Mouse (Mus musculus) liver, embryonic 15.5 days (tissue): ENCODE results near the gene Fkbp1a. TPM values are rescaled to one million over a fixed set of nuclear protein-coding genes. Genes with fewer than 3 reads are reported as not detected.

ENCODE experiments used
- ATAC-seq: fragments of 200-750 bp; cut with Nextera tagmentation; 2 replicates; pipeline ENCODE4 v1.8.0; 2017; ENCODE audit warnings: moderate number of reproducible peaks, mild to moderate bottlenecking, moderate library complexity; ENCODE audit not compliant: insufficient read depth
- H3K27ac ChIP-seq: fragments of 300-500 bp; sonication (generic); replicated peaks from 2 replicates; pipeline ENCODE4 v1.5.1; 2015; ENCODE audit warnings: mild to moderate bottlenecking, inconsistent platforms
- H3K27me3 ChIP-seq: fragments of 300-500 bp; sonication (generic); 2 replicates; pipeline ENCODE4 v1.6.1; 2015; ENCODE audit warnings: mild to moderate bottlenecking, inconsistent platforms
- H3K36me3 ChIP-seq: fragments of 300-500 bp; sonication (generic); replicated peaks from 2 replicates; pipeline ENCODE4 v1.6.1; 2015; ENCODE audit warnings: moderate library complexity, mild to moderate bottlenecking, inconsistent platforms
- H3K4me1 ChIP-seq: fragments of 300-500 bp; sonication (generic); replicated peaks from 2 replicates; pipeline ENCODE4 v1.6.1; 2015; ENCODE audit warnings: inconsistent platforms
- H3K4me2 ChIP-seq: fragments of 300-500 bp; sonication (generic); 2 replicates; pipeline ENCODE4 v1.6.1; 2015; ENCODE audit warnings: moderate library complexity, mild to moderate bottlenecking, inconsistent platforms
- H3K4me3 ChIP-seq: fragments of 300-500 bp; sonication (generic); replicated peaks from 2 replicates; pipeline ENCODE4 v1.5.1; 2015; ENCODE audit warnings: mild to moderate bottlenecking, inconsistent platforms
- H3K9ac ChIP-seq: fragments of 300-500 bp; sonication (generic); 2 replicates; pipeline ENCODE4 v1.6.1; 2015; ENCODE audit warnings: moderate library complexity, mild to moderate bottlenecking, inconsistent platforms
- H3K9me3 ChIP-seq: fragments of 300-500 bp; sonication (generic); replicated peaks from 2 replicates; pipeline ENCODE4 v1.6.1; 2016; ENCODE audit warnings: inconsistent platforms
- whole genome bisulfite sequencing: fragments of 180-500 bp; shearing (Covaris S2); methylation state at CpG from one replicate; pipeline ENCODE4 v1.1.7; 2015; ENCODE audit warnings: mixed read lengths; ENCODE audit not compliant: insufficient replicate concordance; 5-methylcytosine and 5-hydroxymethylcytosine counted together
- polyA plus RNA-seq: library from polyadenylated mRNA; unstranded; fragments of >200 nt; fragmentation: Nextera tagmentation; extraction: Ambion mirVana; gene quantifications from 2 replicates; pipeline ENCODE4 v1.2.1, GENCODE M21; 2015

The Fkbp1a gene
- polyA plus RNA-seq, 1 experiment from 2014 or later = 126 TPM

DNA sequence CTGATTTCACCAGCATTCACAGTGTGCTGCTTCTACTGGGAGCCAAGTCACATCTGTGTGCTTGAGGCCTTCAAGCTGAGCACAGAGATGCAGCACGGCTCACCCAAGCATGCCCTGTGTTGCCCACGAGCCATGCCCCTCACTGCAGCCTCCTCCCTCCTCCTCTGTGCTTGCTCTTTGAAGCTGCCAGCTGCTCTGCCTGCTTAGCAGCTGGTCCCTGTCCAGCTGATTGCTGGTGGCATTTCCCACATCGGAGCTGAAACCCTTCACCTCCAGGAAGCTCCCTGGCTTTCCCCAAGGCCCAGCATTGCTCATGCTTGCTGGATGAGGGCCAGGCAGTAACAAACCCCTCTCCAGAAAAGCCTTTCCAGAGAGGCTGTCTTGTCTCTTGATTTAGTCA, 67.7 kb downstream of the Fkbp1a start:
- 32% methylated on average over 3 of the region's 3 CpGs for WGBS
- H3K9me3 ChIP-seq = no peaks in the 10 kb centered on the region
- H3K36me3 ChIP-seq = no peaks in the 10 kb centered on the region
- H3K4me2 ChIP-seq = no peak overlapping the region
- H3K4me1 ChIP-seq = no peaks in the 10 kb centered on the region
- ATAC-seq = no peak
- no peaks in the 10 kb centered on the region for H3K27me3 ChIP-seq
- no peak overlapping the region for H3K27ac ChIP-seq
- no peak overlapping the region for H3K4me3 ChIP-seq
- H3K9ac ChIP-seq = no peak overlapping the region

Other genes starting within 250 kb of the Fkbp1a start
- gene 4921509C19Rik, start 66.3 kb upstream of the Fkbp1a start, polyA plus RNA-seq = not detected in 2 replicates
- 65.2 and 65.3 TPM in 2 replicates for gene Nsfl1c, start 48.3 kb upstream of the Fkbp1a start, polyA plus RNA-seq
- 0.24 and 0.26 TPM in 2 replicates for gene Sdcbp2, start 30.1 kb downstream of the Fkbp1a start, polyA plus RNA-seq
- 0.03 TPM in 1 of 2 replicates, not detected in the other for gene Snph, start 90.1 kb downstream of the Fkbp1a start, polyA plus RNA-seq
- not detected in 2 replicates for gene Rad21l, start 126.0 kb downstream of the Fkbp1a start, polyA plus RNA-seq
- 0.06 TPM in 1 of 2 replicates, not detected in the other for gene Tmem74b, start 159.5 kb downstream of the Fkbp1a start, polyA plus RNA-seq
- 43.4 and 43.8 TPM in 2 replicates for gene Psmf1, start 201.7 kb downstream of the Fkbp1a start, polyA plus RNA-seq